Mouse (Mus musculus) liver, postnatal 0 days (tissue): ENCODE results near the gene Tekt1. TPM values are rescaled to one million over a fixed set of nuclear protein-coding genes. Genes with fewer than 3 reads are reported as not detected.

Experiments used
- ATAC-seq: fragments of 200-750 bp; cut with Nextera tagmentation; 2 replicates; pipeline ENCODE4 v1.8.0; 2017; ENCODE audit warnings: mild to moderate bottlenecking, moderate library complexity
- DNase-seq: peaks from one replicate; pipeline ENCODE4 v3.0.0-alpha.2; 2016
- H3K27ac ChIP-seq: fragments of 300-500 bp; sonication (generic); 2 replicates; pipeline ENCODE4 v1.5.1; 2014; ENCODE audit warnings: antibody characterized with exemption, moderate library complexity, mild to moderate bottlenecking, low read depth
- H3K27me3 ChIP-seq: fragments of 300-500 bp; sonication (generic); 2 replicates; pipeline ENCODE4 v1.6.1; 2014; ENCODE audit warnings: low read length, control low read depth, mixed read lengths; ENCODE audit not compliant: insufficient read depth
- H3K36me3 ChIP-seq: fragments of 300-500 bp; sonication (generic); replicated peaks from 2 replicates; pipeline ENCODE4 v1.6.1; 2014; ENCODE audit warnings: mild to moderate bottlenecking, control low read depth, low read length, moderate library complexity, mixed read lengths; ENCODE audit not compliant: insufficient read depth
- H3K4me1 ChIP-seq: fragments of 300-500 bp; sonication (generic); 2 replicates; pipeline ENCODE4 v1.6.1; 2014; ENCODE audit warnings: antibody characterized with exemption, mild to moderate bottlenecking, control low read depth; ENCODE audit not compliant: insufficient read depth
- H3K4me2 ChIP-seq: fragments of 300-500 bp; sonication (generic); 2 replicates; pipeline ENCODE4 v1.6.1; 2014; ENCODE audit warnings: low read depth, mild to moderate bottlenecking, low read length, moderate library complexity, mixed read lengths
- H3K4me3 ChIP-seq: fragments of 300-500 bp; sonication (generic); 2 replicates; pipeline ENCODE4 v1.5.1; 2014; ENCODE audit warnings: low read depth, low read length
- H3K9ac ChIP-seq: fragments of 300-500 bp; sonication (generic); replicated peaks from 2 replicates; pipeline ENCODE4 v1.6.1; 2014; ENCODE audit warnings: mild to moderate bottlenecking, moderate library complexity
- H3K9me3 ChIP-seq: fragments of 300-500 bp; sonication (generic); 2 replicates; pipeline ENCODE4 v1.6.1; 2016; ENCODE audit warnings: mild to moderate bottlenecking, control low read depth, low read length, mixed read lengths
- CTCF ChIP-seq: sonication (generic); IDR thresholded peaks from 2 replicates; pipeline ENCODE4 v1.5.1; 2016; ENCODE audit warnings: antibody characterized with exemption, low read depth
- EP300 ChIP-seq: IDR thresholded peaks from 2 replicates; pipeline ENCODE4 v1.6.1; 2016; ENCODE audit warnings: antibody characterized with exemption, low read depth, mild to moderate bottlenecking
- WGBS: fragments of 180-500 bp; shearing (Covaris S2); extraction: QIAGEN DNeasy Blood & Tissue Kit; methylation state at CpG from one replicate; pipeline ENCODE4 v1.1.7; 2014; ENCODE audit not compliant: insufficient replicate concordance; 5-methylcytosine and 5-hydroxymethylcytosine counted together
- polyA plus RNA-seq: library from polyadenylated mRNA; unstranded; fragments of >200 nt; fragmentation: Nextera tagmentation; extraction: Ambion mirVana; gene quantifications from 2 replicates; pipeline ENCODE4 v1.2.1, GENCODE M21; 2015

Tekt1 gene
- polyA plus RNA-seq, 1 experiment from 2014 or later = not detected

- Histone ChIP-seq H3K9ac (no peak overlapping the region), H3K36me3 (no peaks in the 10 kb centered on the region), H3K4me1 (peaks cover 11% of the 10 kb centered on the region), H3K27me3 (peaks cover 12% of the 10 kb centered on the region; the same call in 1 of the 2 replicates), H3K27ac (no peak overlapping the region), H3K4me2 (0 out of 2 replicates have a peak overlapping the region, but pooled peaks have one; percentile 9), H3K9me3 (no peaks in the 10 kb centered on the region), H3K4me3 (no peak overlapping the region)
- DNase-seq (no peak), ATAC-seq (no peak)
- WGBS = 75% methylated on average over 9 of the region's 9 CpGs
- no peak for TF ChIP-seq EP300
- no peak for TF ChIP-seq CTCF
Observed at GRCm38 (mm10) chr11:72408451-72409170, 46.4 kb upstream of the Tekt1 start.

- H3K27ac ChIP-seq = no peak overlapping the region
- TF ChIP-seq CTCF = no peak
- 0 out of 2 replicates have a peak, but pooled peaks have one; percentile 18 for TF ChIP-seq EP300
Observed at GRCm38 (mm10) chr11:72407574-72407973, 45.3 kb upstream of the Tekt1 start.

GRCm38 (mm10) chr11:72407081-72407480 is 44.8 kb upstream of the Tekt1 start:
- Histone ChIP-seq H3K9me3 (no peaks in the 10 kb centered on the region), H3K4me2 (no peak overlapping the region), H3K4me3 (no peak overlapping the region), H3K9ac (no peak overlapping the region), H3K27ac (no peak overlapping the region), H3K27me3 (peaks cover 8% of the 10 kb centered on the region; the same call in 1 of the 2 replicates), H3K4me1 (peaks cover 11% of the 10 kb centered on the region), H3K36me3 (no peaks in the 10 kb centered on the region)
- 26% methylated on average over 3 of the region's 3 CpGs for WGBS
- DNase-seq (no peak), ATAC-seq (no peak)
- TF ChIP-seq EP300 (no peak), CTCF (no peak)

More at GRCm38 (mm10) chr11:72407574-72407973, 45.3 kb upstream of the Tekt1 start:
- no peaks in the 10 kb centered on the region for H3K9me3 ChIP-seq
- H3K4me1 ChIP-seq = peaks cover 11% of the 10 kb centered on the region
- no peak overlapping the region for H3K4me3 ChIP-seq
- no peak for ATAC-seq
- WGBS = 32% methylated on average over 7 of the region's 7 CpGs
- H3K27me3 ChIP-seq = peaks cover 8% of the 10 kb centered on the region; the same call in 1 of the 2 replicates
- no peak overlapping the region for H3K4me2 ChIP-seq
- no peak overlapping the region for H3K9ac ChIP-seq
- H3K36me3 ChIP-seq = no peaks in the 10 kb centered on the region
- no peak for DNase-seq

GRCm38 (mm10) chr11:72406079-72406675 is 43.9 kb upstream of the Tekt1 start:
- H3K4me3 ChIP-seq = no peak overlapping the region
- H3K9ac ChIP-seq = no peak overlapping the region
- H3K4me2 ChIP-seq = no peak overlapping the region
- no peaks in the 10 kb centered on the region for H3K36me3 ChIP-seq
- no peak for ATAC-seq
- H3K27ac ChIP-seq = no peak overlapping the region
- 64% methylated on average over 8 of the region's 8 CpGs for WGBS
- DNase-seq = no peak
- H3K27me3 ChIP-seq = peaks cover 4% of the 10 kb centered on the region; the same call in 1 of the 2 replicates
- H3K4me1 ChIP-seq = peaks cover 4% of the 10 kb centered on the region; the same call in 1 of the 2 replicates
- H3K9me3 ChIP-seq = no peaks in the 10 kb centered on the region
- no peak for TF ChIP-seq EP300
- TF ChIP-seq CTCF = no peak

GRCm38 (mm10) chr11:72405532-72405931 is 43.3 kb upstream of the Tekt1 start:
- ATAC-seq = no peak

GRCm38 (mm10) chr11:72402969-72403368 is 40.7 kb upstream of the Tekt1 start:
- H3K36me3 ChIP-seq = no peaks in the 10 kb centered on the region
- ATAC-seq = no peak
- 83% methylated on average over 11 of the region's 12 CpGs for WGBS
- no peak for TF ChIP-seq CTCF
- no peak for TF ChIP-seq EP300
- no peaks in the 10 kb centered on the region for H3K4me1 ChIP-seq
- no peak overlapping the region for H3K4me3 ChIP-seq
- no peak for DNase-seq
- H3K9ac ChIP-seq = no peak overlapping the region
- no peaks in the 10 kb centered on the region for H3K27me3 ChIP-seq
- no peak overlapping the region for H3K4me2 ChIP-seq
- no peak overlapping the region for H3K27ac ChIP-seq
- H3K9me3 ChIP-seq = no peaks in the 10 kb centered on the region

More at GRCm38 (mm10) chr11:72405532-72405931, 43.3 kb upstream of the Tekt1 start:
- no peak overlapping the region for H3K9ac ChIP-seq
- TF ChIP-seq CTCF = no peak
- TF ChIP-seq EP300 = no peak
- H3K9me3 ChIP-seq = no peaks in the 10 kb centered on the region
- no peak overlapping the region for H3K27ac ChIP-seq
- H3K4me3 ChIP-seq = no peak overlapping the region
- WGBS = 66% methylated on average over 4 of the region's 4 CpGs
- H3K4me1 ChIP-seq = no peaks in the 10 kb centered on the region
- no peak overlapping the region for H3K4me2 ChIP-seq
- no peak for DNase-seq
- no peaks in the 10 kb centered on the region for H3K27me3 ChIP-seq
- no peaks in the 10 kb centered on the region for H3K36me3 ChIP-seq
